7 mouse cellular contexts compared by ENCODE assay signal in the genomic region with DNA sequence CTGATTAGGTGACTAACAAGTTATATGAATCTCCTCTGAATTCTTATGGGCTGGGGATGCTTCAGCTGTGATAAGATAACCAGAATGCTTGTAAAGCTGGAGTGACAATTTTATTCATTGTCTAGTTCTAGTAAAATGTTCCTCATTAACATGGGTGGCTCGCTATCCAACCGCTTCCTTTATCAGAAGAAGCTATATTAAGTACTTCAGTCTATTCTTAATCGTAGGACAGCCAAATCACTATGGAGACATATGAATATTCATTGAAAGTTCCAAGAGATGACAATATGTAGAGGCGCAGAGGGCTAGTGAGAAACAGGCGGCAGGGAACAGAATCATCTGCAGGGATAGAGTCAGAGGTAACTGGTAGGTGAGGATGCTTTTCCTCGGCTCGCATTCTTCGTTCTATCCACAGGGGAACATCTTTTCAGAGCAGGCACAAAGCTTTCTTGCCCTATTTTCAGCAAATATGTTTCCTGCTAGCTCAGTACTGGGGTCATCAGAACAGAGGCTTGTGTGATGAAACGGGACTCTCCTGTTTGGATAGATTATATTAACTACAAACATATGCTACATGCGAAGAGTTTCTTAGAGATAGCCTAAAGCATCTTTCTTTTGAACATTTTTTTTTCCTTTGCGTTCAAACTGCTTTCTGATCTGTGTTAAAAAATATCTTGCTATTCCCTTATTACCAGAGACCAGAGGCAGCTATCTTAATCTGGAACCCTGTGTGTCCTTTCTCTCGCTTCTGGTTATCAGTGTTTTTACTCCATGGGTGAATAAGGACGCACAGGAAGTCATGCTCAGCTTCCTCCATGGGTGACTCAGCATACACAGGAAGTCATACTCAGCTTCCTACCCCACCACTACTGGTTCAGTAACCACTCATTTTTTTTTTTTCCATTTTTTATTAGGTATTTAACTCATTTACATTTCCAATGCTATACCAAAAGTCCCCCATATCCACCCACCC. TPM values are rescaled to one million over a fixed set of nuclear protein-coding genes. Genes with fewer than 3 reads are reported as not detected.
DNase-seq lines count a peak whose midpoint lies in the region; ATAC-seq lines count a peak whose summit lies in the region.

No protein-coding gene starts in this region.

- ATAC-seq in lung, embryonic 15.5 days (ENCODE audit: borderline replicate concordance, extremely low read depth, low FRiP score, low TSS enrichment) = no peak
- ATAC-seq in forebrain, embryonic 15.5 days (replicated peaks) = peak; percentile 91
- peak; percentile 73 for ATAC-seq in inflammation-experienced regulatory T-cells, adult 6 months
- no peak for ATAC-seq in neural tube, embryonic 15.5 days (ENCODE audit: low FRiP score)

- no peaks in the 10 kb centered on the region for H3K27me3 ChIP-seq in lung, embryonic 15.5 days
- no peaks in the 10 kb centered on the region for H3K27me3 ChIP-seq in forebrain, embryonic 15.5 days
- no peaks in the 10 kb centered on the region for H3K27me3 ChIP-seq in neural tube, embryonic 15.5 days (replicated peaks)

- no peak for DNase-seq in lung, postnatal 25 days (ENCODE audit: low spot score)
- no peak for DNase-seq in gastrocnemius, postnatal 14 days
- no peak for DNase-seq in testis, postnatal 10 days (ENCODE audit: low spot score)

- no peak overlapping the region for H3K27ac ChIP-seq in lung, embryonic 15.5 days
- H3K27ac ChIP-seq in forebrain, embryonic 15.5 days (replicated peaks) = peak overlapping the region; percentile 55
- 0 out of 2 replicates have a peak overlapping the region, but pooled peaks have one; percentile 28 for H3K27ac ChIP-seq in neural tube, embryonic 15.5 days (replicated peaks)

- H3K36me3 ChIP-seq in lung, embryonic 15.5 days = no peaks in the 10 kb centered on the region
- no peaks in the 10 kb centered on the region for H3K36me3 ChIP-seq in forebrain, embryonic 15.5 days
- H3K36me3 ChIP-seq in neural tube, embryonic 15.5 days = no peaks in the 10 kb centered on the region

- 57% methylated on average over 13 of the region's 13 CpGs for WGBS in lung, embryonic 15.5 days
- 60% methylated on average over 13 of the region's 13 CpGs for WGBS in forebrain, embryonic 15.5 days
- 69% methylated on average over 13 of the region's 13 CpGs for WGBS in neural tube, embryonic 15.5 days

- H3K4me2 ChIP-seq in lung, embryonic 15.5 days = peak overlapping the region; percentile 37
- peak overlapping the region; percentile 28 for H3K4me2 ChIP-seq in forebrain, embryonic 15.5 days (replicated peaks)
- H3K4me2 ChIP-seq in neural tube, embryonic 15.5 days = peak overlapping the region; percentile 34

- intact Hi-C loops in gastrocnemius, postnatal 14 days (cut with DNase I; ENCODE audit: low total_unique reads) = no loop called here

- H3K9me3 ChIP-seq in lung, embryonic 15.5 days = no peaks in the 10 kb centered on the region
- no peaks in the 10 kb centered on the region for H3K9me3 ChIP-seq in forebrain, embryonic 15.5 days
- no peaks in the 10 kb centered on the region for H3K9me3 ChIP-seq in neural tube, embryonic 15.5 days (replicated peaks)

- peak overlapping the region; percentile 16 for H3K4me3 ChIP-seq in lung, embryonic 15.5 days
- 0 out of 2 replicates have a peak overlapping the region, but pooled peaks have one; percentile 8 for H3K4me3 ChIP-seq in forebrain, embryonic 15.5 days
- no peak overlapping the region for H3K4me3 ChIP-seq in neural tube, embryonic 15.5 days (replicated peaks)

- H3K4me1 ChIP-seq in lung, embryonic 15.5 days = no peaks in the 10 kb centered on the region
- peaks cover 9% of the 10 kb centered on the region for H3K4me1 ChIP-seq in forebrain, embryonic 15.5 days
- H3K4me1 ChIP-seq in neural tube, embryonic 15.5 days = no peaks in the 10 kb centered on the region

- H3K9ac ChIP-seq in lung, embryonic 15.5 days = no peak overlapping the region
- H3K9ac ChIP-seq in forebrain, embryonic 15.5 days (replicated peaks) = no peak overlapping the region
- no peak overlapping the region for H3K9ac ChIP-seq in neural tube, embryonic 15.5 days (replicated peaks)

RNA-seq across cellular contexts. Expression of a gene that starts 34.1 kb away (rescaled TPM):
- polyA plus RNA-seq in lung, embryonic 15.5 days (2015; fragmentation: Nextera tagmentation; extraction: Ambion mirVana) = not detected in 2 replicates
- not detected in 2 replicates for polyA plus RNA-seq in forebrain, embryonic 15.5 days (2015; fragmentation: Nextera tagmentation; extraction: Ambion mirVana)
- polyA plus RNA-seq in inflammation-experienced regulatory T-cells, adult 6 months (2017; shearing (Covaris generic)) = not detected
- polyA plus RNA-seq in neural tube, embryonic 15.5 days (2015; fragmentation: Nextera tagmentation; extraction: Ambion mirVana) = not detected in 2 replicates
- total RNA-seq in gastrocnemius, postnatal 14 days (2021) = not detected

Comparison
In these comparisons a context has a peak if more than half of its experiments do, and no peak if none do; other contexts are left out.
1. ATAC-seq: peak in forebrain, embryonic 15.5 days (single experiment) and inflammation-experienced regulatory T-cells, adult 6 months (single experiment); none in lung, embryonic 15.5 days (single experiment) and neural tube, embryonic 15.5 days (single experiment).
2. Peak in every context shown above with its lines, with median percentiles within 50 percentile points of each other: H3K4me2 ChIP-seq.